ENCODE assay signal across 20 mouse cellular contexts in the genomic region with DNA sequence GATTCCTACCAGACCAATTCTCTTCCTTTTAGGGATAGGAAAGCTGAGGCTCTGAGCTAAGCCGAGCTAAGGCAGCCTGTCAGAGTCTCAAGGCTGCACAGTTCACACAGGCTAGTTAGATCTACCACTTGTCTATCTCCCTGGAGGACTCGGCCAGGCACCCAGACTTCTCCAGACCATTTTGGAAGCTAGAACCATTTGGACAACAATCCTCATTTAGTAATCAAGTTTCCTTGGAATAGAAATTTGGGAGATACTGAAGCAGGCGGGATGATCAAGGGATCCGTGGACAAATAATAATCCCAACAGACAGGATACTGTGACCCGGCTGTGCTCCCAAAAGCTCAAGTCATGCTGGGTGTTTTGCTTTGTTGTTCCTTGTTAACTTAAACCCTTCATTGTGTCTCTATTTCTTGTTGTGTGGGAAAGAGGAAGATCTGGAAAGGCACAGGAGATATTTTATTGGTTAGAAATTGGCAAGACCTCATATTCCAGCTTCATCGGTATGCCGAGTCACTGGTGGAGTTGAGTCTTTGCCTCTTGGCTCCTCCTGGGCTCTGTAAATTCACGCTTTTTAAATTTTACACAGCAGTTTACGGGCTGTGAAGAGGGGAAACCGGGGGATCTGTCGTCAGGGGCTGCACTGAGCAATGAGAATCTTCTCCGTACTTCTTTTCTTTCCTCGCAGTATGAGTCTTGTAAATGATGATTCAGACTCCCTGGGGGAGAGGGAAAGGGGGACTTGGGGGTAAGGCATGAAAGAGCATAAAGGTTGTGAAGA.
DNase-seq lines count a peak whose midpoint lies in the region; ATAC-seq and TF ChIP-seq lines count a peak whose summit lies in the region.
"Had no signal": no experiment of that assay in that cellular context is flagged by ENCODE, and none has a peak within 500 bp of the region (broad histone marks: within the 10 kb centered on the region; RNA-seq: fewer than 3 reads in every experiment).

No protein-coding gene starts in this region.

- H3K27ac ChIP-seq in gastrocnemius, adult 2 months, result peak overlapping the region; percentile 48
- peak overlapping the region; percentile 64 for H3K27ac ChIP-seq in midbrain, embryonic 10.5 days (replicated peaks)
- no peak overlapping the region for H3K27ac ChIP-seq in midbrain, postnatal 0 days (ENCODE audit: low read depth, low read length)
- H3K27ac ChIP-seq in neural tube, embryonic 14.5 days (ENCODE audit: low read depth, low read length), result no peak overlapping the region
- H3K27ac ChIP-seq: embryonic facial prominence, embryonic 15.5 days; forebrain, embryonic 10.5 days; hindbrain, embryonic 12.5 days had no signal

- intact Hi-C loops in gastrocnemius, adult 2 months (cut with DNase I), result no loop called here

- peaks cover 13% of the 10 kb centered on the region for H3K4me1 ChIP-seq in midbrain, embryonic 10.5 days
- no peaks in the 10 kb centered on the region for H3K4me1 ChIP-seq in midbrain, postnatal 0 days (ENCODE audit: insufficient read depth, low read length)
- no peaks in the 10 kb centered on the region for H3K4me1 ChIP-seq in neural tube, embryonic 14.5 days (ENCODE audit: control insufficient read depth, insufficient read depth, low read length)

- WGBS in midbrain, embryonic 10.5 days, result 49% methylated on average over 13 of the region's 13 CpGs
- WGBS in midbrain, postnatal 0 days, result 27% methylated on average over 13 of the region's 13 CpGs
- 49% methylated on average over 13 of the region's 13 CpGs for WGBS in neural tube, embryonic 14.5 days

- H3K36me3 ChIP-seq in midbrain, embryonic 10.5 days, result no peaks in the 10 kb centered on the region
- no peaks in the 10 kb centered on the region for H3K36me3 ChIP-seq in midbrain, postnatal 0 days (ENCODE audit: insufficient read depth, low read length)
- H3K36me3 ChIP-seq in neural tube, embryonic 14.5 days (ENCODE audit: control insufficient read depth, insufficient read depth, low read length), result no peaks in the 10 kb centered on the region
- H3K36me3 ChIP-seq: embryonic facial prominence, embryonic 15.5 days; forebrain, embryonic 10.5 days; hindbrain, embryonic 12.5 days had no signal

- H3K27me3 ChIP-seq in midbrain, embryonic 10.5 days (ENCODE audit: low read depth, poor library complexity, severe bottlenecking), result no peaks in the 10 kb centered on the region
- no peaks in the 10 kb centered on the region for H3K27me3 ChIP-seq in midbrain, postnatal 0 days (ENCODE audit: insufficient read depth, low read length)
- H3K27me3 ChIP-seq in neural tube, embryonic 14.5 days (ENCODE audit: control insufficient read depth, insufficient read depth, low read length), result no peaks in the 10 kb centered on the region
- H3K27me3 ChIP-seq: embryonic facial prominence, embryonic 15.5 days; hindbrain, embryonic 12.5 days had no signal

- no peaks in the 10 kb centered on the region for H3K9me3 ChIP-seq in midbrain, embryonic 10.5 days (replicated peaks)
- H3K9me3 ChIP-seq in midbrain, postnatal 0 days (ENCODE audit: low read length), result no peaks in the 10 kb centered on the region
- H3K9me3 ChIP-seq in neural tube, embryonic 14.5 days (ENCODE audit: control insufficient read depth, low read length), result no peaks in the 10 kb centered on the region
- H3K9me3 ChIP-seq: embryonic facial prominence, embryonic 15.5 days; forebrain, embryonic 10.5 days; hindbrain, embryonic 12.5 days had no signal

- no peak for DNase-seq in gastrocnemius, adult 2 months
- DNase-seq in gastrocnemius, postnatal 25 days, result no peak
- peak; percentile 19 for DNase-seq in midbrain, embryonic 10.5 days (ENCODE audit: low spot score)
- no peak for DNase-seq in midbrain, postnatal 0 days (ENCODE audit: low spot score)
- no peak for DNase-seq in neural tube, embryonic 10.5 days (ENCODE audit: extremely low spot score, low spot score)
- DNase-seq: adrenal gland, postnatal 10 days; cerebellum, adult 11 months; cerebellum, adult 8-10 months; cerebellum, postnatal 14 days; embryo, embryonic 11 days; gastrocnemius, postnatal 14 days; heart, postnatal 10 days; heart, postnatal 4 days had no signal

- no peak for TF ChIP-seq CTCF in gastrocnemius, adult 2 months (IDR thresholded peaks at IDR 0.05)
- TF ChIP-seq CTCF in midbrain, postnatal 0 days (IDR thresholded peaks at IDR 0.05), result no peak

- no peak overlapping the region for H3K9ac ChIP-seq in midbrain, postnatal 0 days (replicated peaks; ENCODE audit: low read length, poor library complexity, severe bottlenecking)
- H3K9ac ChIP-seq in neural tube, embryonic 14.5 days (replicated peaks; ENCODE audit: low read depth, low read length), result no peak overlapping the region
- H3K9ac ChIP-seq: embryonic facial prominence, embryonic 15.5 days; hindbrain, embryonic 12.5 days had no signal

- H3K4me2 ChIP-seq in midbrain, postnatal 0 days (ENCODE audit: low read depth, low read length, poor library complexity, severe bottlenecking), result no peak overlapping the region
- H3K4me2 ChIP-seq in neural tube, embryonic 14.5 days (ENCODE audit: low read depth, low read length), result no peak overlapping the region
- H3K4me2 ChIP-seq: embryonic facial prominence, embryonic 15.5 days; hindbrain, embryonic 12.5 days had no signal

- ATAC-seq in midbrain, postnatal 0 days (ENCODE audit: low FRiP score), result no peak
- peak; percentile 77; the same call in 1 of the 2 replicates for ATAC-seq in neural tube, embryonic 14.5 days (ENCODE audit: low read depth)
- no peak for ATAC-seq in monocyte, adult 5-6 weeks (replicated peaks; ENCODE audit: insufficient number of reproducible peaks, low FRiP score, low TSS enrichment, poor library complexity, severe bottlenecking)
- ATAC-seq: forebrain, embryonic 16.5 days had no signal

- H3K4me3 ChIP-seq in gastrocnemius, adult 2 months, result no peak overlapping the region
- H3K4me3 ChIP-seq in midbrain, embryonic 10.5 days, result no peak overlapping the region
- H3K4me3 ChIP-seq in midbrain, postnatal 0 days (ENCODE audit: low read depth, low read length), result no peak overlapping the region
- no peak overlapping the region for H3K4me3 ChIP-seq in neural tube, embryonic 14.5 days (ENCODE audit: low read depth, low read length)
- H3K4me3 ChIP-seq: embryonic facial prominence, embryonic 15.5 days; erythroblast, embryonic 14.5 days; forebrain, embryonic 10.5 days; hindbrain, embryonic 12.5 days had no signal

Comparison
In these comparisons a context has a peak if more than half of its experiments do, and no peak if none do; other contexts are left out.
1. H3K27ac ChIP-seq: peak in gastrocnemius, adult 2 months (single experiment) and midbrain, embryonic 10.5 days (single experiment); none in midbrain, postnatal 0 days (single experiment) and neural tube, embryonic 14.5 days (single experiment).